Mouse (Mus musculus) CH12.LX (cell line): ENCODE data around the gene Rnd1. TPM values are rescaled to one million over a fixed set of nuclear protein-coding genes. Genes with fewer than 3 reads are reported as not detected.

Experiments
- DNase-seq: peaks from one replicate; pipeline ENCODE4 v3.0.0-alpha.2; 2013; ENCODE audit errors: extremely low read depth
- H3K27ac ChIP-seq: 2 replicates; pipeline ENCODE4 v1.5.1; 2012; ENCODE audit warnings: low read depth, mild to moderate bottlenecking, control low read depth, moderate library complexity; ENCODE audit not compliant: insufficient read depth
- H3K27me3 ChIP-seq: replicated peaks from 2 replicates; pipeline ENCODE3; 2012; ENCODE audit warnings: inconsistent platforms
- H3K36me3 ChIP-seq, 2 experiments: replicated peaks in 1 of 2; 2 replicates each; pipeline versions ENCODE3 to v1.6.1; 2012; ENCODE audit warnings: inconsistent platforms in 1 of 2, low read length in 1 of 2, mild to moderate bottlenecking in 1 of 2, mixed read lengths in 1 of 2, moderate library complexity in 1 of 2; ENCODE audit not compliant: control insufficient read depth in 1 of 2, insufficient read depth in 1 of 2
- H3K4me1 ChIP-seq, 2 experiments: 2 replicates each; pipeline ENCODE4 v1.6.1; 2012; ENCODE audit warnings: inconsistent platforms in 1 of 2, moderate library complexity in 1 of 2; ENCODE audit not compliant: insufficient read depth in 2 of 2, control insufficient read depth in 1 of 2
- H3K4me2 ChIP-seq: 2 replicates; pipeline ENCODE4 v1.6.1; 2012; ENCODE audit warnings: low read depth, mild to moderate bottlenecking, control low read depth; ENCODE audit not compliant: poor library complexity, insufficient read depth, severe bottlenecking
- H3K4me3 ChIP-seq, 3 experiments: fragments of 150-350 bp in 1 of 3; sonication (generic) in 1 of 3; replicated peaks in 1 of 3; 2 replicates each; pipeline versions ENCODE3 to v1.5.1; 2011 to 2012; ENCODE audit warnings: low read depth in 2 of 3, low read length in 2 of 3, mild to moderate bottlenecking in 2 of 3, moderate library complexity in 2 of 3, control low read depth in 1 of 3, improper control_type of control experiment in 1 of 3, inconsistent platforms in 1 of 3, mixed read lengths in 1 of 3; ENCODE audit not compliant: poor library complexity in 1 of 3
- H3K79me2 ChIP-seq: replicated peaks from 2 replicates; pipeline ENCODE4 v1.6.1; 2012; ENCODE audit warnings: mild to moderate bottlenecking, moderate library complexity; ENCODE audit not compliant: control insufficient read depth, poor library complexity, insufficient read depth, severe bottlenecking; ENCODE audit errors: extremely low read depth
- H3K9ac ChIP-seq: 2 replicates; pipeline ENCODE4 v1.6.1; 2012; ENCODE audit warnings: low read depth, mild to moderate bottlenecking, control low read depth, moderate library complexity; ENCODE audit not compliant: insufficient read depth
- H3K9me3 ChIP-seq: replicated peaks from 2 replicates; pipeline ENCODE3; 2012; ENCODE audit warnings: low read length, inconsistent platforms, mixed read lengths
- BHLHE40 ChIP-seq: IDR thresholded peaks from 2 replicates; pipeline ENCODE4 v1.6.1; 2011; ENCODE audit warnings: mild to moderate bottlenecking, low read depth, low read length, improper control_type of control experiment
- CTCF ChIP-seq, 2 experiments: IDR thresholded peaks in 1 of 2; conservative IDR thresholded peaks in 1 of 2; 2 replicates each; pipeline ENCODE4 v1.5.1; 2011 to 2012; ENCODE audit warnings: low read depth in 2 of 2, low read length in 2 of 2, improper control_type of control experiment in 1 of 2, inconsistent platforms in 1 of 2, mild to moderate bottlenecking in 1 of 2, moderate library complexity in 1 of 2
- E2F4 ChIP-seq: IDR thresholded peaks from 2 replicates; pipeline ENCODE4 v1.6.1; 2011; ENCODE audit warnings: low read depth, low read length, improper control_type of control experiment; ENCODE audit not compliant: insufficient replicate concordance
- EP300 ChIP-seq: IDR thresholded peaks from 2 replicates; pipeline ENCODE4 v1.6.1; 2011; ENCODE audit warnings: low read length, improper control_type of control experiment
- ETS1 ChIP-seq: conservative IDR thresholded peaks from 2 replicates; pipeline ENCODE4 v1.6.1; 2012; ENCODE audit warnings: low read depth, mild to moderate bottlenecking, inconsistent platforms, low read length, improper control_type of control experiment, moderate library complexity
- IRF4 ChIP-seq: IDR thresholded peaks from 2 replicates; pipeline ENCODE4 v1.6.1; 2014; ENCODE audit warnings: low read depth, mild to moderate bottlenecking, inconsistent platforms, low read length, improper control_type of control experiment
- MAFK ChIP-seq: IDR thresholded peaks from 2 replicates; pipeline ENCODE4 v1.6.1; 2011; ENCODE audit warnings: low read length, improper control_type of control experiment; ENCODE audit not compliant: insufficient replicate concordance
- MAX ChIP-seq: IDR thresholded peaks from 2 replicates; pipeline ENCODE4 v1.6.1; 2011; ENCODE audit warnings: low read length, improper control_type of control experiment
- MEF2A ChIP-seq: IDR thresholded peaks from 2 replicates; pipeline ENCODE4 v1.6.1; 2014; ENCODE audit warnings: low read depth, mild to moderate bottlenecking, inconsistent platforms, low read length, improper control_type of control experiment, borderline replicate concordance
- MYC ChIP-seq: IDR thresholded peaks from 2 replicates; pipeline ENCODE4 v1.6.1; 2011; ENCODE audit warnings: low read depth, mild to moderate bottlenecking, improper control_type of control experiment, low read length
- NELFE ChIP-seq: IDR thresholded peaks from 2 replicates; pipeline ENCODE4 v1.6.1; 2011; ENCODE audit warnings: low read depth, low read length, improper control_type of control experiment
- NRF1 ChIP-seq: IDR thresholded peaks from 2 replicates; pipeline ENCODE4 v1.6.1; 2014; ENCODE audit warnings: low read depth, mild to moderate bottlenecking, inconsistent platforms, low read length, improper control_type of control experiment, moderate library complexity
- POLR2A ChIP-seq: IDR thresholded peaks from 2 replicates; pipeline ENCODE4 v1.6.1; 2011; ENCODE audit warnings: low read depth, mild to moderate bottlenecking, improper control_type of control experiment, low read length
- RAD21 ChIP-seq: IDR thresholded peaks from 2 replicates; pipeline ENCODE4 v1.6.1; 2011; ENCODE audit warnings: low read depth, mild to moderate bottlenecking, low read length, improper control_type of control experiment, moderate library complexity
- RCOR1 ChIP-seq: conservative IDR thresholded peaks from 2 replicates; pipeline ENCODE4 v1.6.1; 2012; ENCODE audit warnings: low read depth, mild to moderate bottlenecking, inconsistent platforms, low read length, improper control_type of control experiment
- SIN3A ChIP-seq: IDR thresholded peaks from 2 replicates; pipeline ENCODE4 v1.6.1; 2012; ENCODE audit warnings: low read length, improper control_type of control experiment, inconsistent platforms
- SMC3 ChIP-seq: IDR thresholded peaks from 2 replicates; pipeline ENCODE4 v1.6.1; 2011; ENCODE audit warnings: low read depth, low read length, improper control_type of control experiment
- TBP ChIP-seq: conservative IDR thresholded peaks from 2 replicates; pipeline ENCODE4 v1.6.1; 2011; ENCODE audit warnings: low read depth, low read length, improper control_type of control experiment
- TCF12 ChIP-seq: IDR thresholded peaks from 2 replicates; pipeline ENCODE4 v1.6.1; 2014; ENCODE audit warnings: low read depth, mild to moderate bottlenecking, inconsistent platforms, low read length, improper control_type of control experiment
- UBTF ChIP-seq: IDR thresholded peaks from 2 replicates; pipeline ENCODE4 v1.6.1; 2012; ENCODE audit warnings: low read depth, mild to moderate bottlenecking, inconsistent platforms, low read length, improper control_type of control experiment, moderate library complexity
- USF2 ChIP-seq: conservative IDR thresholded peaks from 2 replicates; pipeline ENCODE4 v1.6.1; 2011; ENCODE audit warnings: low read depth, low read length, improper control_type of control experiment
- ZKSCAN1 ChIP-seq: IDR thresholded peaks from 2 replicates; pipeline ENCODE4 v1.6.1; 2012; ENCODE audit warnings: low read depth, inconsistent platforms, low read length, improper control_type of control experiment, borderline replicate concordance
- ZMIZ1 ChIP-seq: IDR thresholded peaks from 2 replicates; pipeline ENCODE4 v1.6.1; 2012; ENCODE audit warnings: low read depth, mild to moderate bottlenecking, inconsistent platforms, low read length, improper control_type of control experiment
- ZNF384 ChIP-seq: IDR thresholded peaks from 2 replicates; pipeline ENCODE4 v1.6.1; 2012; ENCODE audit warnings: low read depth, low read length, improper control_type of control experiment, inconsistent platforms
- dilution Hi-C: fragments of 300-500 bp; cut with MboI; formaldehyde crosslinking; loops from 2 replicates; pipeline ENCODE4 v1.14.3; 2020; ENCODE audit warnings: low sequenced_read_pairs; ENCODE audit not compliant: extremely low pct_unique_long_range_greater_than_20kb, extremely low pct_ligation_motif_present
- in situ Hi-C: fragments of 300-500 bp; cut with MboI; formaldehyde crosslinking; loops from 3 replicates; pipeline ENCODE4 v1.14.3; 2019; ENCODE audit warnings: low sequenced_read_pairs, low pct_ligation_motif_present, low pct_unique_long_range_greater_than_20kb, mixed read lengths
- polyA plus RNA-seq: library from polyadenylated mRNA; unstranded; fragments of >175 nt; gene quantifications from 2 replicates; pipeline ENCODE4 v1.2.1, GENCODE M21; 2012; ENCODE audit warnings: low read depth; ENCODE audit not compliant: insufficient read length
- total RNA-seq, 2 experiments: library from RNA; depleted of rRNA; stranded (reverse); fragments of 300-350 nt in 1 of 2; fragments of >200 nt in 1 of 2; gene quantifications; 2 replicates each; pipeline ENCODE4 v1.2.3; 2012 to 2014

Rnd1 gene
- total and polyA plus RNA-seq, 3 experiments, result 6.0 to 9.4 (median 6.3) TPM

- dilution Hi-C loops (no loop called here), in situ Hi-C loops (no loop called here)
- TF ChIP-seq MYC (no peak), EP300 (no peak), ETS1 (no peak), SMC3 (no peak), MEF2A (no peak), ZKSCAN1 (no peak), BHLHE40 (no peak), TBP (no peak), E2F4 (no peak), SIN3A (no peak), MAX (no peak), NRF1 (no peak), CTCF (conservative IDR thresholded peaks at IDR 0.05 in 1 of 2, IDR thresholded peaks at IDR 0.05 in 1 of 2; ENCODE audit: low read depth in 2 of 2, low read length in 2 of 2) (no peak), UBTF (no peak), USF2 (no peak), ZMIZ1 (no peak), NELFE (no peak), TCF12 (no peak), ZNF384 (no peak)
Observed at GRCm38 (mm10) chr15:98689682-98690081, 12.4 kb upstream of the Rnd1 start.

DNA sequence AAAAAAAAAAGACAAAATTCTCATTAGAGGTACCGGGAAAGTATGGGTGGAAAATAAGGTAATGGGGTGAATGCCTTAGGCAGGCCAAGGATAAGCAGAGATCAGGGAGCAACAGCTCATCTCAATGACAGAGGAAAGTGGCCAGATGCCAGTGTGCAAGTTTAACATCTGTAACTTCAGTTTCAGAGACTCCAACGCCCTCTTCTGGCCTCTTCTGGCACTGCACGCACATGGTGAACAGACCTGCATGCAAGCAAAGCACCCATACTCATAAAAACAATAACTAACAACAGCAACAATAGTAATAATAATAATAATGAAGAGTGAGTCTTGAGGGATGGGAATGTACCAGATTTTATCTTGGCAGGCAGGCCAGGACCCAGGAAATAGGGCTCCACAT is 8.7 kb upstream of the Rnd1 start:
- H3K4me2 ChIP-seq, result no peak overlapping the region
- TF ChIP-seq NELFE, result no peak
- peak; percentile 0; the same call in 1 of the 2 replicates for TF ChIP-seq RAD21
- TF ChIP-seq MAFK, result no peak
- TF ChIP-seq TCF12, result no peak
- no peak for TF ChIP-seq RCOR1
- TF ChIP-seq ZNF384, result no peak
- TF ChIP-seq POLR2A, result no peak
- no peak for TF ChIP-seq BHLHE40
- TF ChIP-seq IRF4, result no peak
- no peak for TF ChIP-seq ZMIZ1
- peak; percentile 25 to 33; a peak in 3 of 4 replicates for TF ChIP-seq CTCF (conservative IDR thresholded peaks at IDR 0.05 in 1 of 2, IDR thresholded peaks at IDR 0.05 in 1 of 2; ENCODE audit: low read depth in 2 of 2, low read length in 2 of 2)
- TF ChIP-seq, all 38 proteins: peak for 2
- H3K27me3 ChIP-seq, result peaks cover 36% of the 10 kb centered on the region
- in situ Hi-C loops (no loop called here), dilution Hi-C loops (no loop called here)
- no peaks in the 10 kb centered on the region for H3K36me3 ChIP-seq
- no peak for DNase-seq
- H3K9ac ChIP-seq, result no peak overlapping the region
- peaks cover 8 to 28% of the 10 kb centered on the region in 2 experiments for H3K4me1 ChIP-seq
- H3K4me3 ChIP-seq, result no peak overlapping the region
- H3K79me2 ChIP-seq, result no peaks in the 10 kb centered on the region
- no peak overlapping the region for H3K27ac ChIP-seq
- peaks cover 2% of the 10 kb centered on the region for H3K9me3 ChIP-seq

More at GRCm38 (mm10) chr15:98689682-98690081, 12.4 kb upstream of the Rnd1 start:
- Histone ChIP-seq H3K36me3 (no peaks in the 10 kb centered on the region), H3K9ac (no peak overlapping the region), H3K4me3 (no peak overlapping the region), H3K9me3 (peaks cover 2% of the 10 kb centered on the region), H3K4me1 (peaks cover 0 to 7% of the 10 kb centered on the region in 2 experiments; a peak in 2 of 4 replicates), H3K4me2 (no peak overlapping the region), H3K79me2 (no peaks in the 10 kb centered on the region), H3K27ac (no peak overlapping the region), H3K27me3 (peaks cover 52% of the 10 kb centered on the region)
- no peak for DNase-seq
